Mouse (Mus musculus): ENCODE results near the gene Ate1.

GRCm38 (mm10) chr7:130535174-130535573 is 15.0 kb upstream of the Ate1 start:
- TF ChIP-seq CTCF (conservative IDR thresholded peaks at IDR 0.05; ENCODE audit: low read length), result no peak; the same call in 1 of the 2 replicates
- TF ChIP-seq POU5F1 (IDR thresholded peaks at IDR 0.05; ENCODE audit: borderline replicate concordance, low read length), result no peak
- no peak for TF ChIP-seq NANOG (IDR thresholded peaks at IDR 0.05; ENCODE audit: borderline replicate concordance, low read length)

Measured in E14TG2a.4 (cell line).